13 mouse cellular contexts compared by ENCODE assay signal in genomic region chr1:89586991-89587683, GRCm38 (mm10).
DNase-seq lines count a peak whose midpoint lies in the region; ATAC-seq lines count a peak whose summit lies in the region.
"Had no signal": no experiment of that assay in that cellular context is flagged by ENCODE, and none has a peak within 500 bp of the region (broad histone marks: within the 10 kb centered on the region; RNA-seq: fewer than 3 reads in every experiment).

No protein-coding gene starts in this region.

- H3K27me3 ChIP-seq in hindbrain, embryonic 11.5 days (ENCODE audit: control insufficient read depth, insufficient read depth, low read length): no peaks in the 10 kb centered on the region
- no peaks in the 10 kb centered on the region for H3K27me3 ChIP-seq in hindbrain, embryonic 16.5 days (replicated peaks; ENCODE audit: control insufficient read depth, insufficient read depth, low read length)
- H3K27me3 ChIP-seq in midbrain, embryonic 12.5 days: 0 out of 2 replicates have a peak, but pooled peaks cover 6% of the 10 kb centered on the region
- no peaks in the 10 kb centered on the region for H3K27me3 ChIP-seq in midbrain, embryonic 16.5 days (ENCODE audit: control insufficient read depth, insufficient read depth, low read depth, low read length)
- H3K27me3 ChIP-seq: intestine, embryonic 15.5 days had no signal

- H3K27ac ChIP-seq in hindbrain, embryonic 11.5 days (ENCODE audit: low read depth, low read length): 0 out of 2 replicates have a peak overlapping the region, but pooled peaks have one; percentile 27
- H3K27ac ChIP-seq in hindbrain, embryonic 16.5 days (ENCODE audit: low read depth, low read length): no peak overlapping the region
- peak overlapping the region; percentile 50; the same call in 1 of the 2 replicates for H3K27ac ChIP-seq in midbrain, embryonic 12.5 days (replicated peaks)
- H3K27ac ChIP-seq in midbrain, embryonic 16.5 days (ENCODE audit: low read length): no peak overlapping the region
- H3K27ac ChIP-seq: intestine, embryonic 15.5 days; kidney, postnatal 0 days had no signal

- H3K4me1 ChIP-seq in hindbrain, embryonic 11.5 days (replicated peaks; ENCODE audit: control insufficient read depth, insufficient read depth, low read length): peaks cover 14% of the 10 kb centered on the region
- H3K4me1 ChIP-seq in hindbrain, embryonic 16.5 days (ENCODE audit: control insufficient read depth, insufficient read depth, low read depth, low read length): peaks cover 52% of the 10 kb centered on the region
- peaks cover 57% of the 10 kb centered on the region for H3K4me1 ChIP-seq in midbrain, embryonic 12.5 days
- peaks cover 47% of the 10 kb centered on the region for H3K4me1 ChIP-seq in midbrain, embryonic 16.5 days (ENCODE audit: control insufficient read depth, insufficient read depth, low read length)
- H3K4me1 ChIP-seq: intestine, embryonic 15.5 days had no signal

- H3K9ac ChIP-seq in hindbrain, embryonic 11.5 days (ENCODE audit: low read depth, low read length): no peak overlapping the region
- no peak overlapping the region for H3K9ac ChIP-seq in hindbrain, embryonic 16.5 days (ENCODE audit: low read depth, low read length)
- no peak overlapping the region for H3K9ac ChIP-seq in midbrain, embryonic 12.5 days (replicated peaks)
- no peak overlapping the region for H3K9ac ChIP-seq in midbrain, embryonic 16.5 days (ENCODE audit: low read depth, low read length)
- H3K9ac ChIP-seq: intestine, embryonic 15.5 days; lung, embryonic 14.5 days had no signal

- H3K4me3 ChIP-seq in hindbrain, embryonic 11.5 days (ENCODE audit: low read depth, low read length): no peak overlapping the region
- no peak overlapping the region for H3K4me3 ChIP-seq in hindbrain, embryonic 16.5 days (ENCODE audit: low read length)
- no peak overlapping the region for H3K4me3 ChIP-seq in midbrain, embryonic 12.5 days
- no peak overlapping the region for H3K4me3 ChIP-seq in midbrain, embryonic 16.5 days (ENCODE audit: low read depth, low read length)
- H3K4me3 ChIP-seq: intestine, embryonic 15.5 days had no signal

- DNase-seq in frontal cortex, adult 2 months (ENCODE audit: extremely low spot score in 1 of 2, low spot score in 1 of 2): no peak
- peak; percentile 29 for DNase-seq in hindbrain, embryonic 11.5 days (ENCODE audit: low spot score)
- peak; percentile 30 to 40 for DNase-seq in layer of hippocampus, postnatal 36 days
- DNase-seq in adrenal gland, postnatal 10 days: no peak
- DNase-seq: cerebellum, adult 8-10 months; lung, embryonic 14.5 days; spleen, adult 18-20 months had no signal

- no peaks in the 10 kb centered on the region for H3K36me3 ChIP-seq in hindbrain, embryonic 11.5 days (ENCODE audit: control insufficient read depth, insufficient read depth, low read length)
- H3K36me3 ChIP-seq in hindbrain, embryonic 16.5 days (ENCODE audit: control insufficient read depth, insufficient read depth, low read length): peaks cover 9% of the 10 kb centered on the region
- H3K36me3 ChIP-seq in midbrain, embryonic 12.5 days: peaks cover 17% of the 10 kb centered on the region
- peaks cover 10% of the 10 kb centered on the region; the same call in 1 of the 2 replicates for H3K36me3 ChIP-seq in midbrain, embryonic 16.5 days (ENCODE audit: control insufficient read depth, insufficient read depth, low read length)
- H3K36me3 ChIP-seq: intestine, embryonic 15.5 days had no signal

- peak; percentile 21; the same call in 1 of the 2 replicates for ATAC-seq in frontal cortex, adult (ENCODE audit: low TSS enrichment)
- ATAC-seq in hindbrain, embryonic 11.5 days (ENCODE audit: low FRiP score): 0 out of 2 replicates have a peak, but pooled peaks have one; percentile 19
- no peak for ATAC-seq in hindbrain, embryonic 16.5 days
- no peak for ATAC-seq in midbrain, embryonic 12.5 days (ENCODE audit: low FRiP score, low read depth)
- no peak for ATAC-seq in midbrain, embryonic 16.5 days
- ATAC-seq: intestine, embryonic 15.5 days had no signal

- H3K9me3 ChIP-seq in hindbrain, embryonic 11.5 days (ENCODE audit: control insufficient read depth, low read length): no peaks in the 10 kb centered on the region
- H3K9me3 ChIP-seq in hindbrain, embryonic 16.5 days (ENCODE audit: control insufficient read depth, low read length): peaks cover 4% of the 10 kb centered on the region; the same call in 1 of the 2 replicates
- peaks cover 6% of the 10 kb centered on the region for H3K9me3 ChIP-seq in midbrain, embryonic 12.5 days
- peaks cover 2% of the 10 kb centered on the region; the same call in 1 of the 2 replicates for H3K9me3 ChIP-seq in midbrain, embryonic 16.5 days (replicated peaks; ENCODE audit: control insufficient read depth, low read length, poor library complexity, severe bottlenecking)
- H3K9me3 ChIP-seq: intestine, embryonic 15.5 days had no signal

- 48% methylated on average over 14 of the region's 14 CpGs for WGBS in hindbrain, embryonic 11.5 days
- WGBS in hindbrain, embryonic 16.5 days: 46% methylated on average over 14 of the region's 14 CpGs
- 46% methylated on average over 14 of the region's 14 CpGs for WGBS in midbrain, embryonic 12.5 days
- 47% methylated on average over 14 of the region's 14 CpGs for WGBS in midbrain, embryonic 16.5 days

- no peak overlapping the region for H3K4me2 ChIP-seq in hindbrain, embryonic 11.5 days (replicated peaks; ENCODE audit: low read depth, low read length)
- H3K4me2 ChIP-seq in hindbrain, embryonic 16.5 days (ENCODE audit: low read length): no peak overlapping the region
- no peak overlapping the region for H3K4me2 ChIP-seq in midbrain, embryonic 12.5 days (replicated peaks)
- no peak overlapping the region for H3K4me2 ChIP-seq in midbrain, embryonic 16.5 days (ENCODE audit: low read length)
- H3K4me2 ChIP-seq: intestine, embryonic 15.5 days; lung, embryonic 14.5 days had no signal

Comparison
In these comparisons a context has a peak if more than half of its experiments do, and no peak if none do; other contexts are left out.
1. ATAC-seq: peak in frontal cortex, adult (single experiment) and hindbrain, embryonic 11.5 days (single experiment); none in hindbrain, embryonic 16.5 days (single experiment), midbrain, embryonic 12.5 days (single experiment) and midbrain, embryonic 16.5 days (single experiment).
2. H3K27ac ChIP-seq: peak in hindbrain, embryonic 11.5 days (single experiment) and midbrain, embryonic 12.5 days (single experiment); none in hindbrain, embryonic 16.5 days (single experiment) and midbrain, embryonic 16.5 days (single experiment).
3. DNase-seq: peak in hindbrain, embryonic 11.5 days (single experiment) and layer of hippocampus, postnatal 36 days (2 of 2); none in frontal cortex, adult 2 months (0 of 2) and adrenal gland, postnatal 10 days (single experiment).